Mouse (Mus musculus): Measurements from ENCODE around the gene Adam33.
"Not testable (repeated sequence)": the region's sequence is repeated elsewhere in the genome, so short reads cannot be mapped to it uniquely, and the experiment has no call there.

The Adam33 gene

DNA sequence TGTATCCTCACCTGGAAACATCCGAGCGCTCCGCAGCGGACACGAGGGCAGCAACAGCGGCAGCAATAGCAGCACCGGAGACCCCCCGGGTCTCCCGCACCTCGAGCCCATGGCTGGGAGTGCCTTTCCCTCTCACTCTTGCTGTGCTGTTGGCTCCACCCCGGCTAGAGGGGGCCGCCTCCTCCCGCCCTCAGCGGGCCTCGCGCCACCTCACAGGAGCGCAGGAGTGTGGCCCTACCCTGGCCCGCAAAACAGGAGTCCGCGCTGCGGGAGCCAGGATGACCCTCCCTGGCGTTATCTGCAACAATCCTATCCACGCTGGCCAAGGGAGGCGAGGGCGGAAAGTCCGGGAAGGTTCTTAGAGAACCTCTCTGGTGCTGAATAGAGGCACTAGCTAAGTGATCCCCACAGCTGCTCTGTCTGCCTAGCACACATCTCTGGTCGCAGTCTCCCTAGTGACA lies at the start of gene Adam33:
Gene Adam33, minus strand, starts transcription at position 411 of the 461 bp plus-strand sequence.
- DNase-seq: no peak

DNA sequence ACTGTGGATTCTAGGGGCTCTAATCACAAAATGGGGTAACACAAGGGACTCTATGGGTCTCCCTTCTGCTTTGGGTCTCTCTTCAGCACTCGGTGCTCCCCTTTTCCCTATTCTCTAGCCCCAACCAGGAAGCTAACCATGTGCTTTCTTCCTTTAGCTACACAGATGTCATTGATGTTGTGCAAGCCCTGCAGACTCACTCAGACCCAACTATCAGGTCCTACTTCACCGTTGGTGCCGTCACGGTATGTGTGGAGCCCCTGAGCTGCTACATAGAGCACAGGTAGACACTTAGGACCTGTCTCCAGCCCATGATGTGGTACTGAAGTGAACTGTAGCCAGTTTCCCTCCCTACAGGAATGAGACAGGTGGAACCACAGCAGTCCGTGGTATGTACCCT lies 42.4 kb upstream of the Adam33 start:
- DNase-seq: no peak

DNA sequence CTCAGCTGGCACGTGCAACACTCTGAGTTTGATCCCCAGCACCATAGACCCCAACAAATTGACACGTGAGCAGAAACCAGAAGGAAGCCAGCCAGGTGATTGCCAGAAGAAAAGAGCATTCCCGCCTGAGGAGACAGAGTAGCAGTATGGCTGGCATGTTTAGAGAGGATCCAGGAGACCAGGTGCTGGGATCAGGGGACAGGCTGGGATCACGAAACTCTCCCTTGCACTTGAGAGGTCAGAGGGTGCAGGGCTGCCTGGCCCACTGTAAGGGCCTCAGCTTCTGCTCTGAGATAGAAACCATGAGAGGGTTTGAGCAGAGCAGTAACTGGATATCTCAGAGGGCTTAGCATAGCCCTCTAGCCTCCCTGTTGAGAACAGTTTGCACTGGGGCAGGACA lies 41.4 kb upstream of the Adam33 start:
- not testable (repeated sequence) for DNase-seq

DNA sequence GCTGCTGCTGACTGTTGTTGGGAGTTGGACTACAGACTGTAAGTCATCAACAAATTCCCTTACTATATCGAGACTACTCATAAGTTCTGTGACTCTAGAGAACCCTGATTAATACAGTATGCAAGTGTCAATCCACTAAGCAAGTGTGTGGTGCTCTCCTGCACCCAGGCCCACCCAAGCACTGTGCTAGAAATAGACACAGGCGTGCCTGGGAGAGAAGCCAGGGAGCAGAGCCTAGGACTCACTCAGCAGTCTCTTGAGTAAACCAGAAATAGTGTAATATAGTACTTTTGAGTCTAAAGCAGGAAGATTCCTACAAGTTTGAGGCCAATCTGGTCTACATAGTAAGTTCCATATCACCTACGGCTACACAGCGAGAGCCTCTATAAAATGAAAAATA lies 40.4 kb upstream of the Adam33 start:
- DNase-seq: no peak

DNA sequence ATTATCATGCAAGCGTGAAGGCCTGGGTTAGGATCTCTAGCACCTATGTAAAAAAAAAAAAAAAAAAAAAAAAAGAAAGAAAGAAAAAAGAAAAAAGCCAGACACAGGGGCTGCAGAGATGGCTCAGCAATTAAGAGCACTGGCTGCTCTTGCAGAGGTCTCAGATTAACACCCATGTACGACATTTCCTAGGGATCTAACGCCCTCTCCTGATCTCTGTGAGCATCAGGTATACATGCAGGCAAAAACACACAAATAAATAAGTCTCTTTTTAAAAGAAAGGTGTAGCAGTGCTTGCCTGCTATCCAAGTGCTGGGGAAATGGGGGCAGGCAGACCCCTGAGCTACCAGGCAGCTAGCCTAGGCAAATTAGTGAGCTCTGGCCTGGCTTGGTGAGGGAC lies 37.9 kb upstream of the Adam33 start:
- no peak for DNase-seq

DNA sequence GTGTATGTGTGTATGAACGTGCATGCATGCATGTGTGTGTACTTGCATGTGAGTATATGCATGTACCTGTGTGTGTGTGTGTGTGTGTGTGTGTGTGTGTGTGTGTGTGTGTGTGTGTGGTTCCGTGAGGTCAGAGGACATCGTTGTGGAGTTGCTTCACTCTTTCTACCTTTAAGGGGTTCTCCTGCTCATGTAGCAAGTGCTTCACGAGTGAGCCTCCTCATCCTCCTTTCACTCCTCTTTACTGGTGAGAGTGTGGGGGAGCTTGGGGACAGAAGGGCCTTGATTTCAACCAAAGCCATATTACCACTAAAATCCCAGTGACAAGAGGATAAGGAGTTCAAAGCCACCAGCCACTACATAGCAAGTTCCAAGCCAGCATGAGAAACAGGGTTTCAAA lies 33.5 kb upstream of the Adam33 start:
- no peak for DNase-seq

DNA sequence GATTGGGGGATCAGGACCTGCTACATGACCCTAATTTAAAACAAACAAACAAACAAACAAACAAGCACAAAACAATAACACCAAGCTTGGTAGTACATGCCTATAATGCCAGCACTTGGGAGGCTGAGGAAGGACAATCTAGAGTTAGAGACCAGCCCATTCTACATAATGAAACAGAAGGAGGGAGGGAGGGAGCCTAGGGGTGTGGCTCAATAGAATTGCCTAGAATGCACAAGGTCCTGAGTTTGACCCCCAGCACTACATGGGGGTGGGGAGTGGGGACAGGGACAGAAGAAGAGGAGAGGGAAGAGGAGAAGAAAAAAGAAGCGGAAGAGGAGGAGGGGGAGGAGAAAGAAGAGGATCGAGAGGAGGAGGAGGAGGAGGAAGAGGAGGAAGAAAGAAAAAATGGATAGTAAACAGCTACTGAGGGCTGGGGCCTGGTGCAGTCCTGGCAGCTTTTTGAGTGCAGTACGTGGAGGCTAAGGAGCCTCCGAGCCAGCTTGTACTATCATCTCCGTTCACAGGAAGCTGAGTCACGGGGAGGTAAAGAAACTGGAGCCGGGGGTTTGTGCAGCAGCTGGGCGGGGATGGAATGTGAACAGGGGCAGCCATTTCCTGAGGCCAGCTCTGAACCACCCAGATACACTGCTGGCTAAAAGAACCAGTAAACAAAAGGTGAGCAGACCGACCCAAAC lies 32.6 kb upstream of the Adam33 start:
- peak; percentile 14 to 29 for DNase-seq

DNA sequence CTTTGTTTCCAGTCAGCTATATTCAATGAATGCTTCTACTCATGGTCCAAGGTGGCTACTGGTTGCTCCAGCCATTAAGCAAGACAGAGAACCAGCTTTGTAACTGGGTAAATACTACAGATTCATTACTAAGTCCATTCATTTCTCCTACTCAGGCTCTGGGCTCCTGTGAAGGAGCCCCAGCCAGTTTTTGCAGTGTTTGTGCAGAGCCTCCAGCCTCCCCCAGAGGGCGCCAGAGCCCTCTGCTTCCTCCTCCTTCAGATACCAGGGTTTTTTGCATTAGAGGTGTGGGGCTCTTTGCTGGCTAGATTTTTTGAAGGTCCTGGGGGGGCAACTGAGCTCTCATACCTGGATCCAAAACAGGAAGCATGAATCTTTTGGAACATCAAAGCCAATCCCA lies 31.2 kb upstream of the Adam33 start:
- DNase-seq: peak; percentile 65 to 72

DNA sequence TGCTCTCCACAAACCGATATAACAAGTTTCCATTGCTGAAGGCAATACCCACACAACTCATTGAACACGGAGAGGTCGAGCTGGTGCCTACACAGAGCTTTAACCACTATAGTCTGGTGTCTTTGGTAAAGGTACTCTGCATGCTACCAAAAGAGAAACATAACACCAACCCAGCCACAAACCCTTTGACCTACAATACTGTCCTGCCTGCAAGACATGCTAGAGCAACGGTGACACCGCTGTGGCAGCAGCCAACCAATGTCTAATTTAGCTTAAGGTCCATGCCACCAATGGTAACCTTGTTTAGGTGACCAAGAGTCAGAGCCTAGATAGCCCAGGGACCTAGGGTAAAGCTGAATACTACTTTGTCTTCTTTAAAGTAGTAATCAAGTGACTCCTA lies 30.0 kb upstream of the Adam33 start:
- DNase-seq: no peak

DNA sequence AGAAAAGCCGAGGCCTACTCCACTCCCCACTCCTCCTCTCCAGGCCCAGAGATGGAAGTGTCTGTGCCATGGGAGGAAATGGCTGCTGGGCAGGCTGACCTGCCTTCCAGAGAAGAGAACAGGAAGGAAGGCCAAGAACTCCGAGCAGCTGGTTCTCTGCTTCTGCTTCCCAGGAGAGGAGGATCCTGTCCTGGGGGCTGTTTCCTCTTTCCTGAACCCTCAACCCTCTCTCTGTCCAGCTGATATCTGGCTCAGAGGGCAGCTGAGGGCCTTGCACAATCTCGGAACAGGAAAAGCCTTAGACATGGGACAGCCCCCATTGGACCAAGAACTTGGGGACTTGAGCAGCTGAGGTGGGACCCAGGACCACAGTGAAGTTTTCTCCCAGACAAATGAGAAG lies 27.2 kb upstream of the Adam33 start:
- DNase-seq: no peak

DNA sequence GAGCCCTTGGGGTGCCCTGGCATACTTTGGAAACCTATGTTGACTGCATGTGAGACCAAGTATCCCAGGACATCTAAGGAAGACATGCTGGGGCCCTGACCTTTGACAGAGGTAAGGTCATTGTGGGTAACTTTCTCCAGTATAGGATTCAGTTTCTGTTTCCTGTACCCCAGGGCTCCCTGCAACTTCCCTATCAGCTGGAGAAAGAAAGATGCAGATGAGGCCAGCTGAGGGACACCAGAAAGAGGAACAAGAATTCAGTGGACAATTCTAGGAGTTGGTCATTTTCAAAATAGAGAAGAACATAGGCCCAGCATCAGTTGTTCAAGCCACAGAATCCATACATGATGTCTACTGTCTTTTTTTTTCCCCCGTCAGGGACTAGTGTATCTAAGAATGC lies 26.0 kb upstream of the Adam33 start:
- no peak for DNase-seq

DNA sequence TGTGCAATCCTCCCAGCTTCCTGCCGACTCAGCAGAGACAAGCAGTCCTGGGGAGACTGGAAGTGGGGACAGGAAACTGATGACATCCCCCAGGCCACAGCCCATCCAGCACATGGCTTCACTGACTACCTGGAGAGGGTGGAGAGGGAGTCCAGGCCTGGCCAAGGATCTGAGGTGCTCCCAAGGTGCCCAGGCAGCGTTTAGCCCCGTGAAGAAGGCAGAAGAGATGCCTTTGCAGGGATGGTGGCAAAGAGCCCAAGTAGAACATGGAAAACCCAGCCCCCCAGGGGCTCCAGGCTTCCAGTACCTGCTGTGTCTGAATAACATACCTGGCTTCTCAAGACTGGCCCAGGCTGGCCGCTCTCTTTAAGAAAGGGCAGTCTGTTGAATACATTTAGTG lies 25.0 kb upstream of the Adam33 start:
- DNase-seq: no peak

DNA sequence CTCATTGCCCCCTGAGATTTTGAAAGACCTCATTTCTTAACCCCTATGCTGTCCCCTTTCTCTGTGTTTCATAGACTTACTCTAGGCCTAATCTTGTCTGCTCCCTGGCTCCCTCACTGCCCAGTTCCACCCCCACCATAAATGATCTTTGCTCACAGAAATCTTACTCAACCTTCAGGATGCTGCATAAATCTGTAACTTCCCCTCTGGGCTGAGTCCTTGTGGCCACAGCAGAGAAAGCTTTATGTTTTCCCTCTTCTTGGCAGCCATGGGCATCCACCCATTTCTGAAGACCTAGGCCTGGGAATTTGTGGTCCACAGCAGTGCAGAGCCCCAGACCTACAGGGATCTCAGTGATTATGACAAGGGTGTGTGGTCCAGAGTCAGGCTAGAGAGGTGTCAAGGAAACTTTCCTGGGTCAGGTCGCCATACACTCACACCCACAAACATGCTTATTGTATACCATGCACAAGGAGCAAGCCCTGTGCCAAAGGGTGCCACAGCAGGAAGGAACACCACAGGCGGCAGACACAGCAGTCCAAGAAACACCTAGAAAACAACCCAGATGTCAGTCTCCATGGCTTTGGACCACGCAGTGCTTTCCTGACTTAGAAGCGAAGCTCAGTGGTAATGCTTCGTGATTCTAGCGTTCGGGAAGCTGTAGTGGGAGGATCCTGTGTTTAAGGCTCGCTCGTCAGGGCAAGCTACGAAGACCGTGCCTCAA lies 23.2 kb upstream of the Adam33 start, which contains the start of gene Siglec1:
Gene Siglec1, minus strand, starts transcription at position 99 of the 724 bp plus-strand sequence.
- no peak for DNase-seq

DNA sequence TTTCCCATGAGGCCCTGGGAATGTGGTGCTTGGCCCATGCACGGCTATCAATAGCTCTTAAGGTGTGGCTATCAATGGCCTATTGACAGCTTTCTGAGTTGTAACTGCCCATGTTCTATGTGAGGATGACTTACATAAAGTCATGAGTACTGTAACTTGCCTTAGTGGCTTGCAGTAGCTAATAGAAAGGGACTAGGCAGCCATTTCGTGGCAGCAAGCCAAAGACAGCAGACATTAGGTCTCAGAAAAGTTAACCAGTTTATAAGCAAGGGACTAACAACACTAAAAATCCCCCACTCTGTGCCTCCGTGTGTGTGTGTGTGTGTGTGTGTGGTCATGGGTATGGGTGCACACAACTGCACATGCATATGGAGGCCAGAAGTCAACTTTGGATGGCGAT lies 20.6 kb upstream of the Adam33 start:
- DNase-seq: no peak

DNA sequence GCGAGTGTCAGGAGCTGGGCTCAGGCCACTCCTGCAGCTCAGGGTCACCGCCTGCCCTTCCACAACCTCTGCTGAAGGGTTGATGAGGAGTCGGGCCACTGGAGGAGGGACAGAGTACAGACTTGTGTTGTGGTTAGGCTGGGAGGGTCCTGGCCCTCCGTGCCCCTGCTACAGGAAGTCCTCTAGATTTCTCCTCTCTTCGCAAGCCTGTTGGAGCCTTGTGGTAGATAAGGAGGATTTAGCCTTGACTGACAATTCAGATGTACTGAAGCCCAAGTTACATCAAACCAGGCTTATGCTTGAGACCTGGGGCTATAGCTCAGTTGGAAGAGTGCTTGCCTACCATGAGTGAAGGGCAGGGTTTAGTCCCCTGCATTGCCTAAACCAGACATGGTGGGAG lies 16.9 kb upstream of the Adam33 start:
- DNase-seq: no peak

DNA sequence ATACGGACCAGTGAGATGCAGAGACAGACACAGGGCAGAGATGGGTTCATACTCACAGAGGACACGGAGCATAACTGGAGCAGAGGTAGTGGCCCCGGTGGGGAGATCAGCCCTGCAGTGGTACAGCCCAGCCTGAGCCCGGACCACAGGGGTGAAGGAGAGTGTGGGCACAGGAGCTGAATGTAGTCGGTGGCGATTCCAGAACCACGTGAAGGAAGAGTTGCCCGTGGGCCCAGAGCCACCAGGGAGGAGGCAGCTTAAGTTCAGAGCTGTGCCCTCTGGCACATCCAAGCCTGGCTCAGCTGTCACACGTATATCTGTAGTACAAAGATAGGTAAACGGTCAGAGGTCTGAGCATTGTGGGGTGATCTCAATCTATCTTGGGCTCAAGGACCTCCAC lies 8.9 kb upstream of the Adam33 start:
- no peak for DNase-seq

DNA sequence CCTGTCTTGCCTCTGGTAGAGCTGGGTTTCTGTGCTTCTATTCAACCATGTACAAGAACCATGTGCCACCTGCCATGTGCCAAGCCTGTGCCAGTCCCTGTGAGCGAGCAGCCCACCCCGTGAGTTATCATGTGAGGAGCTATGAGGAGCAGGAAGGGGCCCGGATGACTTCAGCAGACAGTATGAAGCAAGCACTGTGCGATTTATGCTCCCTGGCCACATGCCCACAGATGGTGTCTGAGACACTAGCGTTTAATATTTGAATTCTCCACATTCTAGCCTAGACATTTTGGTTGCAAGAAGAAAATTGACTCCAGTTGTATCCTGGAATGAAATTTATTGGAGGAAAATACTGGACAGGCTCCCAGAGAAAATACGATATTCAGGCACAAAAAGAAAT lies 3.9 kb upstream of the Adam33 start:
- DNase-seq: no peak

DNA sequence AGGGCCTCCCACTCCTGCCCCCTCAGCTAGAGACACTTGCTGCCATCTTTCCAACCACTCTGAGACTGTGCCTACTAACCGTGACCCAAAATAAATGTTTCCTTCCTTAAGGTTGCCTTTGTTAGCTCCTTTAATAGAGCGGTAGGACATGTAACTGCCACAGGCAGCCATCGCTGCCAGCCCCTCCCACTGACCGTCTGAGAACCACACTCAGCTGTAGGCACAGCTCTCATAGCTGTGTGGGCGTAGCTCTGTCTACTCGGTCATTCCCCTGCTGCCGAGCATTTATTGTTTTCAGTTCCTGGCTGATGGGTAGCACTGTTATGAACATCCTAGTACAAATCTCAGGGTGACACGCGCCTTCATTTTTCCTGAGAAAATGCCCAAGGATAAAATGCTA lies 2.7 kb upstream of the Adam33 start:
- DNase-seq: no peak

DNA sequence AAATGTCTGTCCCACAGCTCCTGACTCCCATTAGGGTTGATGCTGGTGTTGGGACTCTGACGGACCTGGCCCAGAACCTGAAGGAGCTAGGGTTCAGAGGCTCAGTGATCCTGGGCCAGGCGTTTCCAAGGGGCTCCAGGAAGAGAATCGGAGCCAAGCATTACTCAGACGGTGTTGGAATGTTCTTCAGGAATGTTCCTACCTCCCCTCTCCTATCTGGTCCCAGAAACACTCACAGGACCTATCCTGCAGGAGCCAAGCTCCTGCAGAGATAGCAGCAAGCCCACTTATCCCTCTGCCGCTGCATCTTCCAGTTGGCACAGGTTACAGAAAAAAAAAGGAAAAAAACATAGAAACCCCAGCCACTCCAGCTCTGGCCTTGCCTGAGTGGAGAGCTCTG lies 2.0 kb downstream of the Adam33 start:
- DNase-seq: no peak

DNA sequence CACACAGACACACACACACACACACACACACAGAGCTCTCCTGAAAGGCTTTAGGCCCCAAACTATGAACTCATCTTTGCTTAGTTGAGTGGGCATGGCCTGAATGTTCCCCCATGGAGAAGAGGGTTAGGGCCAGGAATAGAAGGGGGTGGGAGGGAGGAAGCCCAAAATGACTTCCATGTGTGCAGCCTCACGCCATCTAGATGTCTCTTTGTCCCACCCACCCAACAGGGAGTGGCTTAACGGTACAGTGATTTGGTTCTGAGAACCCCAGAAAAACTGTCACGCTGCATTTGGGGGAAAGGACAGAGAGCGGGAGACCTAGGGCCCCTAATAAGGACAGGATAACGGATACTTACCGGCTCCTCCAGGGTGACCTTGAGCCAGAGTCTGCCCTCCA lies 2.8 kb downstream of the Adam33 start:
- no peak for DNase-seq

DNA sequence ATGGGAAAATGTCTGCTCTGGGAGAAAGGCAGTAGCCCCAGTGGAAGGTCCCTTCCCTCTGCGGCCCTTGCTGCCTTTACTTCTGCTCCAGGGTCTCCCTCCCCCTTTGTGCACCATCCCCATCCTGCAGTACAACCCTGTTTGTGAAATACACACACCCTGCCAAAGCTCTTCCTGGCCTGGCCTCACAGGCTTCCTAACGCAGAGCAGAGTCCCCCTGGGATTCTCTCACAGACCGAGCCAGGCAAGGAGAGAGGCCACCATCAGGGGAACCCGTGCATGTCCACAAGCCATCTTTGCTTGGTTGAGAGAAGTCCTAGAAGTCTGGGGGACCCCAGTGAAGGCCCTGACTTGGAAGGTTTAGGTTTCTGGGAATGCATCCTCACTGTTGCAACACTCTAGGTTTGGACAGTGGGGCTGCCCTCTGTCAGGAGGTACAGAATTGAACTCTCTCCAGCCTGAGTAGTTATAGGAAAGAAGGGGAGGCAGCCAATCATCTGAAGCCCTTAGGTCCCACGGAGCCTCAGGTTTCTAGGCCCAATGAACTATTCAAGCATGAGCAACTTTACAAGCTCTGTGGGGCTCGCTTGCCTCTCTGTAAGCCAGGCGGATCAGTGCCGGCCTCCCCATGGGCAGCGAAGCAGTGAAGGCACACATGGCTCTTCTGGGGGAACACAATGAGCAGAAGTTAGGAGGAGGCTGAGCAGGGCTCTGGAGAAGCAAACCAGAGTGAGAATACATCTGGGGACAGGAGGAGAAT lies 3.7 kb downstream of the Adam33 start:
- DNase-seq: no peak

DNA sequence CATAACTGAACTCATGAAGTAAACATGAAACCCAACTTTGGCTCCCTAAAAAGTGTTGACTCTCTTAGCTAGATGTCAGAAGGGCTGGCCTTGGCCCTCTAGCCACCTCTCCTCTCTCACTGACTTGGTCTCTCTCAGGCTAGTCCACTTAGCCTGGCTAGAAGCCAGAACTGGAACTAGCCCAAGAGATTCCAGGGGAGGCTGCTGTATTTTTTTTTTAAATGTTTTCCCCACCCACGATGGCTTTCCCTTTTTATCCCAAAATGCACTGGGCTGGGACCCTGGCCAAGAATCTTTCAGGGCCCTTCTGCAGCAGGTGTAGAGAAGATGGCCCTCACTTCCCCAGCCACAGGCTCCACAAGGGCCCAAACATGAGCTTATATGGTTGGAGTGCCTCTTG lies 4.2 kb downstream of the Adam33 start:
- no peak for DNase-seq

DNA sequence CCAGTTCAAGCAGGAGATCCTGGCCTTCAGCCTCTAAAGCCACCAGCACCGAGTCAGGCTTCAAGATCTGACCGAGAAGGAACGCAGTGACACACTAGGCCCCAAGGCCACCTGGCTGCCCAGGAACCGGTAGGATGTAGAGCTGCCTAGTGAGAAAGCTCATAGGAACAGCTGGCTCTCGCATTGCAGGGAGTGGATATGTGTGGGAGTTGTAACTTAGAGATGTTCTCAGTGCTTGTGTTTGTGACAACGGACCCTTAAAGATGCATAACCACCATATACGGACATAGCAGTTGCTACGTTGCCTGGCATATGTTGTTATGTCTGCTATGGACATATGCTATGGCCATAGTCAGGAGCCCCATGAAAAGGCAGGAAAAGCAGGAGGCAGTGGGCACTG lies 4.9 kb downstream of the Adam33 start:
- no peak for DNase-seq

DNA sequence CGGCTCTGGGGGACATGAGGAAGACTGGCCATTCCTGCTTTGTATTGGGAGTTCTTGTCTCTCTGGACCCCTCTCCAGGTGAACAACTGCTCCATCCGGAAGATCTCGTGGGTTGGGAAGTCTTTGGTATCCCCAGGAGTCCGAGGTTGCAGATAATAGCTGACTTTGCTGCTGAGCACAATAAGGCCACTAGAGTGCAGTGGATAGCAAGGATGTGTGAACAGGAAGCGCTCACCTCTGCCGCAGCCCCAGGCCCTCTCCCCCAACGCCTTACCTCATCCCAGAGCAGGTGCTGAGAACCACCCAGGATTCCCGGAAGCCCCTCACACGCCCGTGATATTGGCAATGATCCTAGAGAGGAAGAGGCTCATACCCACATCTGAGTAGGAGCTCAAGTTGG lies 7.4 kb downstream of the Adam33 start:
- DNase-seq: peak in 1 of 2 experiments; percentile 21
